Mouse (Mus musculus): ENCODE measurements around the gene Olfr639. TPM values are rescaled to one million over a fixed set of nuclear protein-coding genes. Genes with fewer than 3 reads are reported as not detected.
"Not testable (repeated sequence)": the region's sequence is repeated elsewhere in the genome, so short reads cannot be mapped to it uniquely, and the experiment has no call there.

The Olfr639 gene
- total RNA-seq (2021) = under 1 TPM; 0.07 to 0.19 TPM
- long read RNA-seq, experiment 1 = 0 reads
- long read RNA-seq, experiment 2 = 0 reads

DNA sequence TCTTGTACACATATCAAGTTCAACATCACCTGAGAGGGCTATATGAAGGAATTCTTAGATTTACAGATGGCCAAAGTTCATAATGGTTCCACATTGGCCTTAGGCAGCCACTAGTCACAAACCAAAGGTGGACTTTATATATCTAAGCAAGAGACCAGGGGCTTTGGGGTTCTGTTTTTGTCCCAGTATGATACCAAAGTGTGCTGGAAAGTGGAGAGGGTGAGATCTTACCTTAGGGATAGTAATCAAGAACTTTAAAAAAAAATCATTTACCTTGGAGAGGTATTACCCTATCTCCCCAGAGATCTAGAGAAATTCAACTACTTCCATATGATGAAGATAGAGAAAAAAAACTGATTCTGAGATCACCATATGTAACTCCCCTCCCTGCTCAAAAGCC lies at the start of gene Olfr639:
TSS of gene Olfr639 (minus strand) at position 101 of the 400 bp plus-strand sequence.
- no peak for DNase-seq (ENCODE audit: low spot score in 2 of 2)

DNA sequence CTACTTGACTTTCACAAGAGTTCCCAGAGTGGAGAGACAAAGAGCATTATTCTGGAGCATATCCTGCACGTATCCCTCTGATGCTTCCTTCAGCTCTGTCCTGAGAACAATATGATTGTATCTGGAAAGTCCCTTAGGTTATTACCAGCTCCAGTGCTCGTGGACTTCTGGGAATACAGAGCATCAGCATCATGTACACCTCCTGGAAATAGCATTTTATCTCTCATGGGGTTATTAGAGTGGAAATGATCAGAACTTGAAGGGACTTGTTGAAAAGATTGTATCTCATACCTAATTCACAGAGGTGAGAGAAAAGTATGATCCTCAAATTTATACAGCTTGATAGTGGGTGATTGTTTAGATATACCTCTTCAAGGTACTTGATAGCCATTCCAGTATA lies 44.2 kb upstream of the Olfr639 start, which contains the start of gene 4930516K23Rik:
TSS of gene 4930516K23Rik (minus strand) at position 101 of the 400 bp plus-strand sequence.
- DNase-seq (ENCODE audit: low spot score in 2 of 2) = no peak

DNA sequence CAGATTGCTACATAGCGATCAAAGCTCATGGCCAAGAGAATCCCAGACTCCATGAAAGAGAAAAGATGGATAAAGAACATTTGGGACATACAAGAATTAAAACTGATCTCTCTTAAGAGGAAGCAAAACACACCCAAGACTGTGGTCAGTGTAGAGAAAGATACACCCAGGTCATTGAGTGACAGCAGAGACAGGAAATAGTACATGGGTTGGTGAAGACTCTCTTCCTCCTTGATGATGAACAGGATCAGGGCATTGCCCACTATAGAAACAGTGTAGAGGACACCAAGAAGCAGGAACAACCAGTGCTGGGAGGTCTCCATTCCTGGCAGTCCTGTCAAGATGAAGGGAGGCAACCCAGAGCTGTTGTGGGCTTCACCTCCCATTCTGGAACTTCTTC lies 42.1 kb upstream of the Olfr639 start:
- DNase-seq (ENCODE audit: low spot score in 2 of 2) = no peak

- DNase-seq (ENCODE audit: low spot score in 2 of 2) = no peak
These were observed 35.5 kb upstream of the Olfr639 start, which contains the start of gene Olfr642 for GRCm38 (mm10) chr7:104052566-104052965. Olfr642 (minus strand) TSS chr7:104052666.

DNA sequence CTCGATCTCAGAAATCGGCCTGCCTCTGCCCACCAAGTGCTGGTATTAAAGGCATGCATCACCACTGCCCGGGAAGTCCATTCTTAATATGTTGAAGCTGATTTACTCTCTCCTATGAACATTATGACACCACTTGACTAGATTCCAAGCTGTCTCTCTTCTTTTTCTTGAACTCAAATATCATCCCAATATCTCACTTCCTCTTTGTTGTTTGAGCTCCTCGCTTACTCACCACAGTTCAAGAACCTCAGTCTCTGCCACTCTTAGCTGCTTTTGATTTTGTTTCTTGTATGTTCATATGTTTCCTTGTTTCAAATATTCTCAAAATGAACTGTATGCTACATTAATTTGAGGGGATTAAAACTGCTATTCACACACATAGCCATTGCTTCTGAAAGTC lies 33.6 kb upstream of the Olfr639 start:
- DNase-seq (ENCODE audit: low spot score in 2 of 2) = no peak

GRCm38 (mm10) chr7:104035145-104035544 lies 18.0 kb upstream of the Olfr639 start, which contains the start of gene Olfr641:
Olfr641 (plus strand) TSS chr7:104035445.
- no peak for DNase-seq (ENCODE audit: low spot score in 2 of 2)

DNA sequence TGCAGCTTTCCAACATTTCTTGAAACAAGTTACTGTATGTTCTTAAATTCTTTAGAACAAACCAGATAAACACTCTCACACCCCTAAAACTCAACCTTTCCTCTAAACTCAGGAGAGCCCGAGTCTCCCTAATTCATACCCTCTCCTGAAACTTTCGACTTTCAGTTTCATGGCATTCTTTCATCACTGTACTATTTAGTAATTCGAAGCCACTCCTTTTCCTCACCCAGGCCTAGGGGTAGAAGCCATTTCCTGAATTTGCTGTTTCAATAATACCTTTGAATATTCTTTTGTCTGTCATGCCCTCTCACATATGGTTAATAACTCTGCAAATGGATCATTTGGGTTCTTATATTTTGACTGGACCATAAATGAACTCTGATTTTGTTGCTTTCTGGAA lies 9.9 kb upstream of the Olfr639 start:
- DNase-seq (ENCODE audit: low spot score in 2 of 2) = no peak

- no peak for DNase-seq (ENCODE audit: low spot score in 2 of 2)
These were observed 8.4 kb upstream of the Olfr639 start, which contains the start of gene Olfr640 for GRCm38 (mm10) chr7:104025473-104025872. Olfr640 (minus strand) TSS chr7:104025573.

GRCm38 (mm10) chr7:104021651-104022050 lies 4.5 kb upstream of the Olfr639 start:
- DNase-seq (ENCODE audit: low spot score in 2 of 2) = no peak

GRCm38 (mm10) chr7:104018953-104019352 lies 1.9 kb upstream of the Olfr639 start:
- DNase-seq (ENCODE audit: low spot score in 2 of 2) = no peak

GRCm38 (mm10) chr7:103999124-103999523 lies 18.0 kb downstream of the Olfr639 start:
- DNase-seq (ENCODE audit: low spot score in 2 of 2) = no peak

DNA sequence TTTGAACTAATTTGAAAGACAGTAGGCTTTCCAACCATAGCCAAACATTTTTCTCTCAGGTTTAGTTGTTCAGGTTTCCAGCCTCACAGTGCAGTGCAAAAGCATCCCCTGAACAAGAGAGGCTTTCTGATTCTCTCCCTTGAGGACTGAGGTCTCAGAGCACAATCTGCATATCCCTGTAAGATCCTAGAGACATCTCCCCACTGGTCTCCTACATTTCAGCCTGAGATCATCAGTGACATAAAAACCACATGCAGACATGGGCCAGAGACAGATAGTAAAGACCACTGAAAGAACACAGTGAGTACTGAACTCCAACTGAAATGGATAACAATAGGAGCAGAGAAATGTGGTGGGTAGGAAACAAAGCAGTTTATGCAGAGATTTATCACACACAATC lies 18.7 kb downstream of the Olfr639 start, which contains the start of gene Olfr638:
TSS of gene Olfr638 (plus strand) at position 301 of the 400 bp plus-strand sequence.
- DNase-seq (ENCODE audit: low spot score in 2 of 2) = no peak

DNA sequence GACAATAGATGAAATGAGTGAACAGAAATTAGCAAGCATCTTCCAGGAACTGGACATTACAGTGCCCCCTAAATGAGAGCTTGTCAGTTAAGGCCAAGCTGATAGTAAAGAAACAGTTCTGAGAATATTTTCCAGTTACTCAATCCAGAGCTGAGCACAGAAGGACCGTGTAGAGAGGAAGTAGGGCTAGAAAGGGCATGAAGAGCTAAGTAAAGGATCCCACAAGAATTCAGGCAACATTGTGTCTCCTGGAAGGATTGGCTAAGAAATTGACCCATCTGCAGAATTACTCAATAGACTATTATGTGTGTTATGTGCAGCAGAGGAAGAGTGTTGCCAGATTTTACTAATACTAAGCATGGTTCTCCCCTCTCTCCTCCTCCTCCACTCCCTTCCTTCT lies 45.3 kb downstream of the Olfr639 start:
- no peak for DNase-seq (ENCODE audit: low spot score in 2 of 2)

DNA sequence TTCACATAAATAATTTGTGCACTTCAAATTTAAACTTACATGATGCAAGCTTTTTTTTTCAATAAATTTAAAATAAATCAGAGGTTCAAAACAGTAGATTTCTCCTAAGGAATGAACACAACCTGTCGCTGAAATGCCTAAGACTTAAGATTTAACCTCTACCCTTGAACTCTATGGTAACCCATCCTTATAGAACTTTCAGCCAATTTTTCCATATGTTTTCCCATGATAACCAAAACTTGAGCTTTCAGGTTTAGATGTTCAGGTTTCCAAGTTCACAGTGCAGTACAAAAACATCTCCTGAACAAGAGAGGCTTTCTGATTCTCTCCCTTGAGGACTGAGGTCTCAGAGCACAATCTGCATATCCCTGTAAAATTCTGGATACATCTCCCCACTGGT lies 46.3 kb downstream of the Olfr639 start, which contains the start of gene Olfr635:
TSS of gene Olfr635 (plus strand) at position 301 of the 400 bp plus-strand sequence.
- no peak for DNase-seq (ENCODE audit: low spot score in 2 of 2)

DNA sequence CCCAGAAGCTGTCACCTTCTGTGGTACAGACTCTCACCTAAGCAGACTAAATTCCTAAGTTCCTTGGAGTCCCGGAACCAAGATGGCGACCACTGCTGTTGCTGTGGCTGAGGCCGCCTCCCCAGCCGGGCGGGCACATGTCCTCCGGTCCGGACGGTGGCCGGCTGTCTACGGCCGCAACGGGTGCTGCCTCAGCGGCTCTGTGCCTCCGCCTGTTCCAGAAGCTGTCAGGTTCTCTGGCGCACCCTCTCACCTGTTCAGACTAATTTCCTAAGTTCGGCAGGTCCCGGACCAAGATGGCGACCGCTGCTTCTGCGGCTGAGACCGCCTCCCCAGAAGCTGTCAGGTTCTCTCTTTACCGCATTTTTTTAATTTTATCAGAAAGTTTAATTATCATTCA lies 50.2 kb downstream of the Olfr639 start:
- not testable (repeated sequence) for DNase-seq (ENCODE audit: low spot score in 2 of 2)

Other genes starting within 250 kb of the Olfr639 start
- gene Olfr69, start 245.7 kb downstream of the Olfr639 start, total RNA-seq (2021) = not detected
- not detected for gene Olfr68, start 237.6 kb downstream of the Olfr639 start, total RNA-seq (2021)
- not detected for gene Olfr67, start 225.5 kb downstream of the Olfr639 start, total RNA-seq (2021)
- gene Hbb-bt, start 203.3 kb downstream of the Olfr639 start, total RNA-seq (2021) = 10 to 100 TPM; 58.3 to 79.4 TPM
- gene Hbb-bs, start 189.2 kb downstream of the Olfr639 start, total RNA-seq (2021) = 100 to 1,000 TPM; 565 to 654 TPM
- gene Hbb-bh2, start 176.8 kb downstream of the Olfr639 start, total RNA-seq (2021) = not detected
- not detected for gene Hbb-bh1, start 174.1 kb downstream of the Olfr639 start, total RNA-seq (2021)
- gene Hbb-y, start 164.1 kb downstream of the Olfr639 start, total RNA-seq (2021) = not detected
- not detected for gene Olfr66, start 131.1 kb downstream of the Olfr639 start, total RNA-seq (2021)
- gene Olfr64, start 122.8 kb downstream of the Olfr639 start, total RNA-seq (2021) = not detected
- gene Olfr65, start 113.8 kb downstream of the Olfr639 start, total RNA-seq (2021) = not detected
- gene Olfr631, start 88.5 kb downstream of the Olfr639 start, total RNA-seq (2021) = not detected
- not detected for gene Olfr632, start 83.0 kb downstream of the Olfr639 start, total RNA-seq (2021)
- not detected for gene Olfr633, start 72.9 kb downstream of the Olfr639 start, total RNA-seq (2021)
- gene Olfr635, start 46.2 kb downstream of the Olfr639 start, total RNA-seq (2021) = under 1 TPM; 0.07 to 0.09 TPM
- gene Olfr638, start 18.6 kb downstream of the Olfr639 start, total RNA-seq (2021) = not detected
- not detected for gene Olfr640, start 8.3 kb upstream of the Olfr639 start, total RNA-seq (2021)
- not detected for gene Olfr641, start 18.1 kb upstream of the Olfr639 start, total RNA-seq (2021)
- gene Olfr642, start 35.4 kb upstream of the Olfr639 start, total RNA-seq (2021) = not detected
- gene 4930516K23Rik, start 44.1 kb upstream of the Olfr639 start, total RNA-seq (2021) = not detected
- not detected for gene Olfr644, start 54.6 kb upstream of the Olfr639 start, total RNA-seq (2021)
- gene Olfr645, start 68.2 kb upstream of the Olfr639 start, total RNA-seq (2021) = not detected
- not detected for gene Olfr646, start 87.6 kb upstream of the Olfr639 start, total RNA-seq (2021)
- not detected for gene Ubqln5, start 112.5 kb upstream of the Olfr639 start, total RNA-seq (2021)
- gene Olfr643, start 120.1 kb upstream of the Olfr639 start, total RNA-seq (2021) = not detected
- gene Ubqln3, start 126.0 kb upstream of the Olfr639 start, total RNA-seq (2021) = not detected
- not detected for gene Ubqlnl, start 133.3 kb upstream of the Olfr639 start, total RNA-seq (2021)
- not detected for gene Olfm5, start 147.5 kb upstream of the Olfr639 start, total RNA-seq (2021)
- under 1 TPM; 0.17 to 0.44 TPM for gene Olfr648, start 166.1 kb upstream of the Olfr639 start, total RNA-seq (2021)
- not detected for gene Olfr649, start 178.7 kb upstream of the Olfr639 start, total RNA-seq (2021)
- under 1 TPM; 0.28 to 0.33 TPM for gene Trim6, start 201.5 kb upstream of the Olfr639 start, total RNA-seq (2021)
- gene Trim34a, start 227.2 kb upstream of the Olfr639 start, total RNA-seq (2021) = 1 to 10 TPM in 1 of 2 experiments, under 1 TPM in 1; 0.76 to 1.0 TPM

Data from layer of hippocampus, postnatal 14 days (tissue).